Mouse (Mus musculus) thymus, adult 2 months (tissue): ENCODE data around the gene Gm20388. TPM values are rescaled to one million over a fixed set of nuclear protein-coding genes. Genes with fewer than 3 reads are reported as not detected.

Source experiments
- DNase-seq: peaks from one replicate; pipeline ENCODE4 v3.0.0; 2021
- H3K27ac ChIP-seq: fragments of 200-500 bp; 2 replicates; pipeline ENCODE4 v1.5.1; 2012; ENCODE audit warnings: low read length, control low read depth; ENCODE audit not compliant: control insufficient read depth, insufficient read depth
- H3K27me3 ChIP-seq: fragments of 200-500 bp; 2 replicates; pipeline ENCODE4 v1.6.1; 2012; ENCODE audit warnings: mild to moderate bottlenecking, low read length, moderate library complexity, mixed read lengths; ENCODE audit not compliant: control insufficient read depth, insufficient read depth
- H3K36me3 ChIP-seq: fragments of 200-500 bp; 2 replicates; pipeline ENCODE4 v1.6.1; 2012; ENCODE audit warnings: mild to moderate bottlenecking, low read length, moderate library complexity; ENCODE audit not compliant: control insufficient read depth, insufficient read depth
- H3K4me1 ChIP-seq: fragments of 200-500 bp; replicated peaks from 2 replicates; pipeline ENCODE4 v1.6.1; 2012; ENCODE audit warnings: low read length; ENCODE audit not compliant: control insufficient read depth, insufficient read depth
- H3K4me3 ChIP-seq: fragments of 200-500 bp; 2 replicates; pipeline ENCODE4 v1.5.1; 2012; ENCODE audit warnings: mild to moderate bottlenecking, low read length, control low read depth, moderate library complexity; ENCODE audit not compliant: control insufficient read depth, insufficient read depth
- CTCF ChIP-seq: fragments of 200-500 bp; IDR thresholded peaks from 2 replicates; pipeline ENCODE4 v1.5.1; 2012; ENCODE audit warnings: mild to moderate bottlenecking, control low read depth, low read length, moderate library complexity, borderline replicate concordance; ENCODE audit not compliant: control insufficient read depth, poor library complexity, insufficient read depth; ENCODE audit errors: extremely low read depth
- POLR2A ChIP-seq: fragments of 200-500 bp; IDR thresholded peaks from 2 replicates; pipeline ENCODE4 v1.6.1; 2012; ENCODE audit warnings: mild to moderate bottlenecking, low read length, control low read depth, moderate library complexity; ENCODE audit not compliant: control insufficient read depth, poor library complexity, insufficient read depth; ENCODE audit errors: extremely low read depth
- whole genome bisulfite sequencing: fragments of 180-500 bp; shearing (Covaris S2); methylation state at CpG from one replicate; pipeline ENCODE4 v1.1.7; 2018; 5-methylcytosine and 5-hydroxymethylcytosine counted together
- polyA plus RNA-seq: library from polyadenylated mRNA; depleted of rRNA; stranded (reverse); fragments of >200 nt; gene quantifications from 2 replicates; pipeline ENCODE4 v1.2.3, GENCODE M21; 2012

Gene Gm20388
- polyA plus RNA-seq, 1 experiment = 103 TPM

DNA sequence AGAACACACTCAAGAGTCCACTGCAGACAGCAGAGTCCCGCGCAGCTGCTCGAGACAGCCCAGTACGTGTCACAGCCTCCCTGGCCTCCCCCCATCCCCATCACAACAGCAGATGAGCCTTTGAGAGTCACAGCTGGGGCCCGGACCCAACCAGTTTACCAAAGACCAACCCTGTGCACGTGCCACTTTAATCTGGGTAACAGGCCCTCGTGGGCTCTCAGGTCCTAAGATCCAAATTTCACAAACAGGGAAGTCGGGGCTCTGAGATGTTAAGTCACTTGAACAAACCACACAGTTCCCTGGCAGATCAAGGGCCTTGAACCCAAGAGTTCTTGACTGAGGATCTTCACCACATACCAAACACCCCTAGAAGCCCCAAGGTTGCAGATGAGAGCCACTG is 2010.9 kb downstream of the Gm20388 start:
- Histone ChIP-seq H3K27me3 (no peaks in the 10 kb centered on the region), H3K4me1 (no peaks in the 10 kb centered on the region), H3K27ac (no peak overlapping the region), H3K4me3 (no peak overlapping the region), H3K36me3 (no peaks in the 10 kb centered on the region)
- no peak for TF ChIP-seq POLR2A
- no peak for TF ChIP-seq CTCF
- no peak for DNase-seq
- WGBS = 62% methylated on average over 8 of the region's 8 CpGs

DNA sequence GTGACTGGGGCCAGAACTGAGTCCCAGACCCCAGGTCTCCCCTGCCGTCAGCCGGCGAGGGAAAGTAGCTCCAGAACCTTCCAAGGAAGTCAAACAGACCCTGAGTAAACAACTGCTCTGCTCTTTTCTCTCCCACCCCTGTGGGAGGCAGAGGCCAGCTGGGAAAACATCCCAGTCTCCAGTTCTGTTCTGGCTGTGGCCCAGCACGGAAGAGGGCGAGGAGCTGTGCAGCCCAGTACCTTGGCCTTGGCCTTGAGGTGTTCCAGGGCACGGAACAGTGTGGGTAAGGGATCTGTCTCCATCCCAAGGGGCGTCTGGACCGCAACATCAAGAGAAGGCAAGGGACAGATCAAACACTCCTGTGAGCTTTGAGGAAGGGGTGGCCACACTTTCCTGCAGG is 2011.5 kb downstream of the Gm20388 start:
- TF ChIP-seq POLR2A (no peak), CTCF (no peak)
- WGBS = 88% methylated on average over 8 of the region's 8 CpGs
- Histone ChIP-seq H3K4me3 (no peak overlapping the region), H3K27me3 (no peaks in the 10 kb centered on the region), H3K27ac (no peak overlapping the region), H3K4me1 (no peaks in the 10 kb centered on the region; the same call in 1 of the 2 replicates), H3K36me3 (no peaks in the 10 kb centered on the region)
- DNase-seq = no peak

DNA sequence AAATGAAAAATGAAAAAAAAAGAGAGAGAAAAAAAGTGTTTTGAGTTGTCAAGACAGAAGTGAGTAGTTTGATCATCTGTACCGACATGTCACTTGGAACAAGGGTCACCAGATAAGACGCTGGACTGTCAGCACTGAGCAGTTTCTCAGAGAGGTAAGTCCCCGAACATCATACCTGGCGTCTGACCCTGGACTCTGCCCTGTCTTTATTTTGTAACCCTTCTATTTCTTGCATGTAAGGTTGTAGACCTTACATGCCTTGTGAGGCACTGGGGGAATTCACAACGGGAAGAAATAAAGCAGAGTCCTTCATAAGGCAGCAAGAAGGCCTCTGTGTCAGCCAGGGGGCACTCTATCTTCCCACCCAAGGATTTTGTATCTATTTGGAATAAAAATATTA is 2014.0 kb downstream of the Gm20388 start:
- H3K27me3 ChIP-seq = no peaks in the 10 kb centered on the region
- WGBS = 85% methylated on average over 5 of the region's 5 CpGs
- H3K4me3 ChIP-seq = no peak overlapping the region
- TF ChIP-seq CTCF = no peak
- no peak for TF ChIP-seq POLR2A
- no peak overlapping the region for H3K27ac ChIP-seq
- DNase-seq = no peak
- no peaks in the 10 kb centered on the region for H3K36me3 ChIP-seq
- no peaks in the 10 kb centered on the region; the same call in 1 of the 2 replicates for H3K4me1 ChIP-seq

DNA sequence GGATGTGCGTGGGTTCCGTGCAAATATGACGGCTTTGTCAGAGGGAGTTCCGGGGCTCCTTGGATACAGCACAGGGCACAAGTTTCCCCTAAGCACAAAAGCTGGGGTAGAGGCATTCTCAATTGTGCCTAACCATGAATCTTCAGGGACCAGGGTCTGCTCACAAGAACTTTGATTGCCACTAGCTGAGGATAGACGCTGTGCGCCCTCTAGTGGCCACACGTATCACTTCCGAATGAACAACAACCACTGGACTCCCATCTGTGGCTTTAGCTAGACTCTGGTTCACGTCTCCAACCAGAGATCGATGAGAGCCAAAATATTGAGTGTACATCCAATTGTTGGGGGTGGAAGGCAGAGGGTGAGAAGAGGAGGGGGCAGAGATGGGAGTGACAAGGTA is 2015.0 kb downstream of the Gm20388 start:
- WGBS = 31% methylated on average over 10 of the region's 10 CpGs
- peak; percentile 75 for DNase-seq

GRCm38 (mm10) chr8:121926266-121926665 is 2015.6 kb downstream of the Gm20388 start:
- H3K36me3 ChIP-seq = no peaks in the 10 kb centered on the region
- no peaks in the 10 kb centered on the region; the same call in 1 of the 2 replicates for H3K4me1 ChIP-seq
- H3K27ac ChIP-seq = no peak overlapping the region
- H3K27me3 ChIP-seq = no peaks in the 10 kb centered on the region
- WGBS = 67% methylated on average over 8 of the region's 8 CpGs
- DNase-seq = no peak
- TF ChIP-seq POLR2A (no peak), CTCF (no peak)
- no peak overlapping the region for H3K4me3 ChIP-seq

More for the DNA sequence above, 2015.0 kb downstream of the Gm20388 start:
- Histone ChIP-seq H3K4me3 (no peak overlapping the region), H3K36me3 (no peaks in the 10 kb centered on the region), H3K27ac (no peak overlapping the region), H3K4me1 (no peaks in the 10 kb centered on the region; the same call in 1 of the 2 replicates), H3K27me3 (no peaks in the 10 kb centered on the region)
- TF ChIP-seq POLR2A = no peak
- TF ChIP-seq CTCF = peak; percentile 55; the same call in 1 of the 2 replicates

- WGBS = 32% methylated on average over 8 of the region's 8 CpGs
- Histone ChIP-seq H3K27me3 (no peaks in the 10 kb centered on the region), H3K27ac (no peak overlapping the region), H3K4me3 (no peak overlapping the region), H3K36me3 (no peaks in the 10 kb centered on the region), H3K4me1 (no peaks in the 10 kb centered on the region; the same call in 1 of the 2 replicates)
- DNase-seq = peak; percentile 59
- TF ChIP-seq CTCF (0 out of 2 replicates have a peak, but pooled peaks have one; percentile 25), POLR2A (no peak)
Observed at GRCm38 (mm10) chr8:121927316-121927715, 2016.7 kb downstream of the Gm20388 start.

GRCm38 (mm10) chr8:121930047-121930446 is 2019.4 kb downstream of the Gm20388 start:
- Histone ChIP-seq H3K4me1 (no peaks in the 10 kb centered on the region; the same call in 1 of the 2 replicates), H3K27me3 (no peaks in the 10 kb centered on the region), H3K4me3 (no peak overlapping the region), H3K36me3 (no peaks in the 10 kb centered on the region), H3K27ac (no peak overlapping the region)
- 85% methylated on average over 4 of the region's 4 CpGs for WGBS
- TF ChIP-seq POLR2A (no peak), CTCF (no peak)
- DNase-seq = no peak
